Mouse (Mus musculus) lung, adult 2 months (tissue): ENCODE measurements at regions not wholly inside any gene's neighbourhood (a gene's known extent, or its start where the extent isn't known, plus 50 kb on each side); places are given as distances from the start of the nearest gene placed in this dataset.

Experiments
- CTCF ChIP-seq: fragments of 200-500 bp; IDR thresholded peaks from 2 replicates; pipeline ENCODE4 v1.5.1; 2011; ENCODE audit warnings: mild to moderate bottlenecking, low read length, control low read depth; ENCODE audit not compliant: insufficient read depth
- POLR2A ChIP-seq: fragments of 200-500 bp; IDR thresholded peaks from 2 replicates; pipeline ENCODE4 v1.6.1; 2011; ENCODE audit warnings: low read depth, mild to moderate bottlenecking, control low read depth, low read length, borderline replicate concordance; ENCODE audit errors: extremely low read depth

DNA sequence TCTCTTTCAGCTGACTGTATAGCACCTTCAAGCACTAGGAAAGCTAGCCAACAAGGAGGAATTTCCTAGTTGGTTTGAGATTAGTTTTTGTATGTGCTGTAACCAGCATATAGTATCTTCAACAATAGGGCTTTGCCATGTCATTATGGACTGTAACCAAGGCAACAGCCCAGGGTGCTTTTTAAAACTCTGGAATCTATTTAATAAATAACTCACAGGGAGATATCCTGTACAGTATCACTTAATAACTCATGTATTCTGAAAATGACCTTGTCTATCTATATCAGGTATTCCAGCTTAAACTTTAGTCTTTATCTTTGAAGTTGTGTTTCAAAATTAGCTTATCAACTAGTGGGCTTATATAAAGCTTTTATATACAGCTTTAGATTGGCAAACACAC is 128.5 kb downstream of the Gm8797 start:
- TF ChIP-seq CTCF (no peak), POLR2A (no peak)
